Mouse (Mus musculus) kidney, embryonic 14.5 days (tissue): ENCODE results near the gene Agap3. TPM values are rescaled to one million over a fixed set of nuclear protein-coding genes. Genes with fewer than 3 reads are reported as not detected.

Source experiments
- ATAC-seq: fragments of 200-750 bp; cut with Nextera tagmentation; 2 replicates; pipeline ENCODE4 v1.8.0; 2017; ENCODE audit warnings: moderate number of reproducible peaks, mild to moderate bottlenecking, moderate TSS enrichment, moderate library complexity; ENCODE audit not compliant: low FRiP score, low TSS enrichment
- H3K27ac ChIP-seq: fragments of 300-500 bp; sonication (generic); 2 replicates; pipeline ENCODE4 v1.5.1; 2014; ENCODE audit warnings: low read depth, mild to moderate bottlenecking, low read length, moderate library complexity, mixed read lengths
- H3K27me3 ChIP-seq: fragments of 300-500 bp; sonication (generic); 2 replicates; pipeline ENCODE4 v1.6.1; 2014; ENCODE audit warnings: mild to moderate bottlenecking, low read length; ENCODE audit not compliant: control insufficient read depth, insufficient read depth
- H3K36me3 ChIP-seq: fragments of 300-500 bp; sonication (generic); 2 replicates; pipeline ENCODE4 v1.6.1; 2014; ENCODE audit warnings: low read length, mixed read lengths; ENCODE audit not compliant: control insufficient read depth, insufficient read depth
- H3K4me1 ChIP-seq: fragments of 300-500 bp; sonication (generic); 2 replicates; pipeline ENCODE4 v1.6.1; 2014; ENCODE audit warnings: low read length, mixed read lengths; ENCODE audit not compliant: control insufficient read depth, insufficient read depth
- H3K4me2 ChIP-seq: fragments of 300-500 bp; sonication (generic); replicated peaks from 2 replicates; pipeline ENCODE4 v1.6.1; 2014; ENCODE audit warnings: low read depth, mild to moderate bottlenecking, low read length
- H3K4me3 ChIP-seq: fragments of 300-500 bp; sonication (generic); 2 replicates; pipeline ENCODE4 v1.5.1; 2014; ENCODE audit warnings: mild to moderate bottlenecking, low read length
- H3K9ac ChIP-seq: fragments of 300-500 bp; sonication (generic); 2 replicates; pipeline ENCODE4 v1.6.1; 2014; ENCODE audit warnings: low read depth, mild to moderate bottlenecking, low read length, moderate library complexity
- H3K9me3 ChIP-seq: fragments of 300-500 bp; sonication (generic); 2 replicates; pipeline ENCODE4 v1.6.1; 2016; ENCODE audit warnings: low read length; ENCODE audit not compliant: control insufficient read depth
- WGBS: fragments of 180-500 bp; shearing (Covaris S2); extraction: QIAGEN DNeasy Blood & Tissue Kit; methylation state at CpG from one replicate; pipeline ENCODE4 v1.1.7; 2014; 5-methylcytosine and 5-hydroxymethylcytosine counted together
- polyA plus RNA-seq: library from polyadenylated mRNA; unstranded; fragments of >200 nt; fragmentation: Nextera tagmentation; extraction: Ambion mirVana; gene quantifications from 2 replicates; pipeline ENCODE4 v1.2.1, GENCODE M21; 2014

Gene Agap3
- polyA plus RNA-seq, 1 experiment from 2014 or later = 24.7 TPM

- peak within 1 kb of the TSS; percentile 81 for H3K27ac ChIP-seq
- under 1% methylated on average over 56 of the region's 60 CpGs for WGBS
- H3K4me1 ChIP-seq = peaks cover 15% of the 10 kb centered on the region
- H3K4me3 ChIP-seq = peak within 1 kb of the TSS; percentile 68
- H3K27me3 ChIP-seq = no peaks in the 10 kb centered on the region
- peak; percentile 84 for ATAC-seq
- no peaks in the 10 kb centered on the region for H3K9me3 ChIP-seq
- peaks cover 38% of the 10 kb centered on the region for H3K36me3 ChIP-seq
- peak within 1 kb of the TSS; percentile 90 for H3K9ac ChIP-seq
- H3K4me2 ChIP-seq = peak within 1 kb of the TSS; percentile 52
Observed at GRCm38 (mm10) chr5:24444746-24445427, 7.1 kb upstream of the Agap3 start, which contains the start of gene Fastk. Fastk (minus strand) TSS chr5:24445287.

DNA sequence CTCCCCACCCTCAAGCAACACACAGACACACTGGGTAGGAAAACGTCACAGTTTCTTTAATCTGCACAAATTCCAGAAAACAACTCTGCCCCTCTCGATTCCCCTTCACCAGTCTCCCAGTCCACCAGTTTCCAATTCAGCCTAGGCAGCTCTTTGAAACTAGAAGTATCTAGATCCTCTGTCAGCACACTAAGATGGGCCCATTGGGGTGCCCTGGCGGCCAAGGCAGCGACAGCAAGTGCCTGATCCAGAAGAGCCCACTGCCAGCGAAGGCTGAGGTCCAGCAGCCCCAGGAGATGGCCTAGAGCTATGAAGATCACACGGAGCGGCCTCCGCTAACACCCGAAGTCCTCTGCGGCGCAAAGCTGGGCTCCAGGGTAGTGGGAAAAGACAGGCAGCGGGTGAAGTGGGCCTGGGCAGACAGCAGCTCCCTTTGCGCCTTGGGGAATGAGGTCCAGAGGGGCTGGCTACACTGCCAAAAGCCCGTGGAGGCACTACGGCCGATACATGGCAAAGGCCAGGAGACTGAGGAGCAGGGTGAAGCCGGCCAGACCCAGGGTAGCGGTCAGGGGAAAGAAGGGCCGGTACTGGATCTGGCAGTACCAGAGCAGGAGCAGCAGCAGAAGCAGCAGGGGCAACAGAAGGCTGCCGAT is 6.4 kb upstream of the Agap3 start:
- Histone ChIP-seq H3K9ac (peak overlapping the region; percentile 90), H3K36me3 (peaks cover 31% of the 10 kb centered on the region), H3K27ac (peak overlapping the region; percentile 49), H3K4me1 (peaks cover 15% of the 10 kb centered on the region), H3K4me2 (peak overlapping the region; percentile 52), H3K4me3 (peak overlapping the region; percentile 68), H3K27me3 (no peaks in the 10 kb centered on the region), H3K9me3 (no peaks in the 10 kb centered on the region)
- WGBS = 58% methylated on average over 20 of the region's 20 CpGs
- ATAC-seq = 0 out of 2 replicates have a peak, but pooled peaks have one; percentile 1

DNA sequence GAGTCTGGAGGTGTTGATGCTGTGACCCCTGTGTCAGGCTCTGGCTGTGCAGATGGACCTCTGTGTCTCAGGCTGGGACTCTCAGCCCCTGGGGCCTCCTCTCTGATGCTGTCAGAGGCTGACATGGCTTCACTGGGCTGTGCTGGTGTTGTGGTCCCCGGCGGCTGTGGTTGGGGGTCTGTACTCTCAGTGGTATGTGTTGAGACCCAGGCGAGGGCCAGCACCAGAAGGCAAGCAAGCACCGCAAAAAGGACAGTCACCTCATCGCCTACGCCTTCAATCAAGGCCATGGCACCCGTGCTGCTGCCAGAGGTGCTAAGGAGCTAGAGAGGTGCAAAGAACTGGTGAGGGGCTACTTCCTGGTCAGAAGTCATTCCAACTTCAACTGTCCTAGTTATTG is 5.3 kb upstream of the Agap3 start:
- no peak overlapping the region; the same call in 1 of the 2 replicates for H3K4me2 ChIP-seq

DNA sequence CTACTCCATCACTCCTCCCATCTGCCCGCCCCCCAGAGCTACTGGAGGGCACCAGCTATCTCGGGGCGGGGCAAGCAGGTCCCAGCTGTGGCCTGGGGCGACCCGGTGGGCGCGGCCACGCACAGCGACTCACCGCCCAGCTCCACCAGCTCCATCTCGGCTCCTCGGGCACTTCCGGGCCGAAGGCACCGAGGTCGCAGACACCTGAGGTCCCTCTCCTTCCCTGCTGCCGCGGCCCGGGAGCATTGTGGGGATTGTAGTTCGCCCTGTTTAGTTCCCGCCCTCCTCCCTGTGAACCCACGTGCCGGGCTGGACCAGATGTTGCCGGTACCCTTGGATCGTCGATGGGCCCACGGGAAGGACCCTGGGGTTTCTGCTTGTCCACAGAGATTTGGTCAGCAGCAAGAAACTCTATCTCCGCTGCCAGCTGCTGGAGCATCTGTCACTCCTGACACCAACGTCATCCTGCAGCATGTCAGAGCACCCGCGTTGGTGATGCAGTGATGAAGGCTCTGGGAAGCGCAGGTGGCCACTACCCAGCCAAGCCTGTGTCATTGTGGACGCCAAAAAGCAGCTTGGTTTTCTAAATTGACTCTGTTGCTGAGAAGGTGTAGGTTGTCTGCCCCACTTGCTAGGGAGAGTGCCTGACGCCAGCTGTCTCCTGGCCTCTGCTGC is 4.2 kb upstream of the Agap3 start, which contains the start of gene Tmub1:
Gene Tmub1 (minus strand): TSS at position 231 of the 675 bp plus-strand sequence.
- ATAC-seq = peak; percentile 61
- peaks cover 9% of the 10 kb centered on the region; the same call in 1 of the 2 replicates for H3K36me3 ChIP-seq
- H3K27me3 ChIP-seq = no peaks in the 10 kb centered on the region
- H3K4me2 ChIP-seq = peak within 1 kb of the TSS; percentile 67
- H3K9ac ChIP-seq = peak within 1 kb of the TSS; percentile 62
- no peaks in the 10 kb centered on the region for H3K9me3 ChIP-seq
- peak within 1 kb of the TSS; percentile 66 for H3K4me3 ChIP-seq
- peaks cover 20% of the 10 kb centered on the region for H3K4me1 ChIP-seq
- no peak within 1 kb of the TSS for H3K27ac ChIP-seq
- 2% methylated on average over 34 of the region's 34 CpGs for WGBS

More for the DNA sequence above, 5.3 kb upstream of the Agap3 start:
- Histone ChIP-seq H3K4me1 (peaks cover 20% of the 10 kb centered on the region), H3K27ac (no peak overlapping the region), H3K9me3 (no peaks in the 10 kb centered on the region), H3K36me3 (peaks cover 20% of the 10 kb centered on the region; the same call in 1 of the 2 replicates), H3K27me3 (no peaks in the 10 kb centered on the region), H3K4me3 (no peak overlapping the region), H3K9ac (no peak overlapping the region)
- no peak for ATAC-seq
- WGBS = 91% methylated on average over 7 of the region's 7 CpGs

- Histone ChIP-seq H3K36me3 (0 out of 2 replicates have a peak, but pooled peaks cover 2% of the 10 kb centered on the region), H3K27ac (peak overlapping the region; percentile 83), H3K27me3 (no peaks in the 10 kb centered on the region), H3K9ac (peak overlapping the region; percentile 95), H3K4me1 (peaks cover 30% of the 10 kb centered on the region), H3K4me3 (peak overlapping the region; percentile 82), H3K9me3 (no peaks in the 10 kb centered on the region), H3K4me2 (peak overlapping the region; percentile 88)
- WGBS = 4% methylated on average over 38 of the region's 66 CpGs
- peak; percentile 79 for ATAC-seq
Observed at GRCm38 (mm10) chr5:24451264-24452029, 530 bp upstream of the Agap3 start.

DNA sequence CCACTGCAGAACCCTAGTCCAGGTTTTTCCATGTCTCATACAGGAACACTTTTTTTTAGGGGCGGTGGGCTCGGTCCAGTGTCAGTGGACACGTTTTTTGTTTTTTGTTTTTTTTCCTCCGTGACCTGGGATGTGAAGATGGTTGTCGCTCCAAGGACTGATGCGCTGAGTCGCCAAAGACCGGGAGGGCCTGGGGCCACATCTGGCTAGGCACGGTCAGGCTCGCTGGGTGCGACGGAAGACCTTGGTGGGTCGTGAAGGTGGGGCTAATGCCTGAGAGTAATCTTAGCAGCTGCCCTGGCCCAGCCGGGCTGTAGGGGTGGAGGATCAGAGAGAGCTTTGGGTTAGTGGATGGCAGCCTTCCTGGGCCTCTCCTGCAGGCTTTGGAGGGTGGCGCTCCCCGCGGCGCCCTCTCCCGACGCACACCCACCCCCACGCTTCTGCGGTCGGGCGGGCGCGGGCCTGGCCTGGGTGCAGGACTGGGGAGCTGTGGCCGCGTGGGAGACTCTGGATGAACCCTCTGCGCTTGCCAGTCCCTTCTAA is 785 bp downstream of the Agap3 start:
- Histone ChIP-seq H3K36me3 (peaks cover 2% of the 10 kb centered on the region; the same call in 1 of the 2 replicates), H3K27ac (peak overlapping the region; percentile 83), H3K9ac (peak overlapping the region; percentile 95), H3K4me2 (peak overlapping the region; percentile 88), H3K9me3 (no peaks in the 10 kb centered on the region), H3K4me3 (peak overlapping the region; percentile 82), H3K27me3 (no peaks in the 10 kb centered on the region), H3K4me1 (peaks cover 30% of the 10 kb centered on the region)
- under 1% methylated on average over 29 of the region's 29 CpGs for WGBS
- peak; percentile 16; the same call in 1 of the 2 replicates for ATAC-seq

DNA sequence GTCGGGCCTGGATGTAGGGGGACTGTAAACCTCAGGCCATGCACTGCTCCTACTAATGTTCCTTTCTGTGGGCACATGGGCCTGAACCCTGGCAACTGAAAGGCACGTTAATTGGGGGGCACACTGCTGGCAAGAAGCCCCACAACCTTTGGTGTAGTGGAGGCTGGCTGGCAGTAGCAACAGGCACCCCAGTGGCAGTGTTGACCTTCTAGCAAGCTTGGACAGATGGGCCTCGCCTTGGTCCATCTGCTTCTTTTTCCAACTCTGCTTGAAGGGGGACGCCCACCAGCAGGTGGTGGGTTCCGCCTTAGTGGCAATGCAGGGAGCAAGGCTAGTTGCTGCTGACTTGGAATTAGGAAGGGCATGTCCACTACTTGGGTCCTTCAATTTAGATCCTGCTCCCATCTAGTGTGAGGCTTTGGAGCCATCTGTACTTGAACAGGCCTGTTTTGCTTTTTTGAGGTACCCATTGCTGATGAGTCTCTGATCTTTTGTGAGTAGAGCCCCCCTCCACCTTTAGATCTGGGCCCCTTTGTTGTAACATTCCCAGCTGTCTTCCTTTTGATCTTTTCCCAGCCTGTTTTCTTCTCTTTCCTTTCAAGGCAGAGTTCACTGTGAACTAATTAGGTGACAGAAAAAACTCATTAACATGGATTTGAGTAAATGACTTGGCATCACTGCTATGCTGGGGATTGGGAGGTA is 1.5 kb downstream of the Agap3 start:
- Histone ChIP-seq H3K9me3 (no peaks in the 10 kb centered on the region), H3K4me3 (peak overlapping the region; percentile 82), H3K4me2 (peak overlapping the region; percentile 88), H3K36me3 (peaks cover 2% of the 10 kb centered on the region; the same call in 1 of the 2 replicates), H3K9ac (peak overlapping the region; percentile 95), H3K4me1 (peaks cover 27% of the 10 kb centered on the region), H3K27me3 (no peaks in the 10 kb centered on the region), H3K27ac (no peak overlapping the region)
- 13% methylated on average over 5 of the region's 5 CpGs for WGBS
- ATAC-seq = no peak

- Histone ChIP-seq H3K36me3 (peaks cover 2% of the 10 kb centered on the region; the same call in 1 of the 2 replicates), H3K4me1 (peaks cover 27% of the 10 kb centered on the region), H3K4me2 (peak overlapping the region; percentile 88), H3K9ac (peak overlapping the region; percentile 95; the same call in 1 of the 2 replicates), H3K27ac (no peak overlapping the region), H3K4me3 (peak overlapping the region; percentile 82; the same call in 1 of the 2 replicates), H3K9me3 (no peaks in the 10 kb centered on the region), H3K27me3 (no peaks in the 10 kb centered on the region)
- ATAC-seq = no peak
- WGBS = 12% methylated on average over 2 of the region's 2 CpGs
Observed at GRCm38 (mm10) chr5:24453985-24454303, 2.0 kb downstream of the Agap3 start.
